Mouse (Mus musculus) hindbrain, embryonic 11.5 days (tissue): ENCODE results near the gene Lmo4. TPM values are rescaled to one million over a fixed set of nuclear protein-coding genes. Genes with fewer than 3 reads are reported as not detected.
A peak's percentile ranks its signal among the peaks of the same experiment; 100 is the strongest.

ENCODE experiments used
- ATAC-seq: fragments of 200-750 bp; cut with Nextera tagmentation; 2 replicates; pipeline ENCODE4 v1.8.0; 2017; ENCODE audit warnings: mild to moderate bottlenecking, moderate TSS enrichment, moderate library complexity; ENCODE audit not compliant: low FRiP score
- DNase-seq: peaks from one replicate; pipeline ENCODE4 v3.0.0-alpha.2; 2015; ENCODE audit warnings: low spot score
- H3K27ac ChIP-seq: fragments of 300-500 bp; sonication (generic); 2 replicates; pipeline ENCODE4 v1.5.1; 2014; ENCODE audit warnings: mild to moderate bottlenecking, low read depth, low read length
- H3K27me3 ChIP-seq: fragments of 300-500 bp; sonication (generic); 2 replicates; pipeline ENCODE4 v1.6.1; 2014; ENCODE audit warnings: mild to moderate bottlenecking, low read length, moderate library complexity, mixed read lengths; ENCODE audit not compliant: control insufficient read depth, insufficient read depth
- H3K36me3 ChIP-seq: fragments of 300-500 bp; sonication (generic); 2 replicates; pipeline ENCODE4 v1.6.1; 2014; ENCODE audit warnings: mild to moderate bottlenecking, low read length, moderate library complexity, mixed read lengths; ENCODE audit not compliant: control insufficient read depth, insufficient read depth
- H3K4me1 ChIP-seq: fragments of 300-500 bp; sonication (generic); replicated peaks from 2 replicates; pipeline ENCODE4 v1.6.1; 2014; ENCODE audit warnings: low read length, mixed read lengths; ENCODE audit not compliant: control insufficient read depth, insufficient read depth
- H3K4me2 ChIP-seq: fragments of 300-500 bp; sonication (generic); replicated peaks from 2 replicates; pipeline ENCODE4 v1.6.1; 2014; ENCODE audit warnings: mild to moderate bottlenecking, low read depth, low read length
- H3K4me3 ChIP-seq: fragments of 300-500 bp; sonication (generic); 2 replicates; pipeline ENCODE4 v1.5.1; 2014; ENCODE audit warnings: low read depth, low read length
- H3K9ac ChIP-seq: fragments of 300-500 bp; sonication (generic); 2 replicates; pipeline ENCODE4 v1.6.1; 2014; ENCODE audit warnings: low read depth, low read length
- H3K9me3 ChIP-seq: fragments of 300-500 bp; sonication (generic); 2 replicates; pipeline ENCODE4 v1.6.1; 2016; ENCODE audit warnings: low read length; ENCODE audit not compliant: control insufficient read depth
- WGBS: fragments of 180-500 bp; shearing (Covaris S2); extraction: QIAGEN DNeasy Blood & Tissue Kit; methylation state at CpG from one replicate; pipeline ENCODE4 v1.1.7; 2014; 5-methylcytosine and 5-hydroxymethylcytosine counted together
- polyA plus RNA-seq: library from polyadenylated mRNA; unstranded; fragments of >200 nt; fragmentation: Nextera tagmentation; extraction: Ambion mirVana; gene quantifications from 2 replicates; pipeline ENCODE4 v1.2.1, GENCODE M21; 2014

The Lmo4 gene
- polyA plus RNA-seq, 1 experiment from 2014 or later: 69.4 TPM

DNA sequence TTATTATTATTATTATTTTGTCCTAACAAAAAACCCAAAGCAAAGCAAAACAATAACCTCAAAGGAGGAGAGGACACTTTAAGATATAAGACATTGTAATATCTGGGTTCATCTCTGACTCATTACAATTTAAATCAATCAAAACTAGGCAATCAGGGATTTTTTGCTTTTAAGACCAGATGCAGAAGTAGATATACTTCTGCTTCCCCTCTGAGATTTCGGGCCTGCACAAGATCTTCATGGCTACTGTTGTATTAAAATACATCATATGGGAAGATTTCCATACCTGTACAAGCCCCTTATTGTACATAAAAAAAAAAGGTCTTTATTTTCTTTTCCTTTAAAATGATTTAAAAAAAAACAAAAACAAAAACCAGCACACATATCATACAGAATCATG, 1.9 kb upstream of the Lmo4 start:
- H3K4me3 ChIP-seq: no peak overlapping the region
- ATAC-seq (no peak), DNase-seq (no peak)
- no peaks in the 10 kb centered on the region for H3K9me3 ChIP-seq
- no peaks in the 10 kb centered on the region; the same call in 1 of the 2 replicates for H3K4me1 ChIP-seq
- no peaks in the 10 kb centered on the region for H3K27me3 ChIP-seq
- no peaks in the 10 kb centered on the region for H3K36me3 ChIP-seq
- H3K4me2 ChIP-seq: no peak overlapping the region
- no peak overlapping the region for H3K9ac ChIP-seq
- no peak overlapping the region for H3K27ac ChIP-seq
- WGBS: 95% methylated on average over 1 of the region's 1 CpGs

DNA sequence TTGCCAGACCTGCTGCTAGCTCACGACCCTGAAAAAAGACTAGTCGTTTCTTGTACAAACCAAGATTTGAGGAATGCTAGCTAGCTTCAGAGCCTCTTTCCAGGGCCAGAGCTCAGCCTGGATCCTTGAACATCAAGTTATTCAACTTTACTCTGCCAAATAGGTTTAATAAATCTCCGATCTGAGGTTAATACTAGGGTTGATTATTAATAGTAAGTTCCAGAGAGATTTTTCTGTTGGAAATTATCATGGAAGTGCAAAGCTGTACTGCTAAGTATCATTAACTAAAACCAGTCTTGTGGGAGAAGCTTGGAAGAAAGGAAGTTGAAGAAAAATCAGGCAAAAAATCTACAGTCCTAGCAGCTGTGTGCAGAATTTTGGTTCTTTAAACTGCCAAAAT, 1.2 kb upstream of the Lmo4 start:
- no peak for ATAC-seq
- Histone ChIP-seq H3K27ac (no peak overlapping the region), H3K4me2 (peak overlapping the region; percentile 94), H3K9me3 (no peaks in the 10 kb centered on the region), H3K27me3 (no peaks in the 10 kb centered on the region), H3K9ac (peak overlapping the region; percentile 95; the same call in 1 of the 2 replicates), H3K36me3 (no peaks in the 10 kb centered on the region), H3K4me3 (peak overlapping the region; percentile 89), H3K4me1 (no peaks in the 10 kb centered on the region; the same call in 1 of the 2 replicates)
- DNase-seq: no peak
- WGBS: 22% methylated on average over 3 of the region's 3 CpGs

DNA sequence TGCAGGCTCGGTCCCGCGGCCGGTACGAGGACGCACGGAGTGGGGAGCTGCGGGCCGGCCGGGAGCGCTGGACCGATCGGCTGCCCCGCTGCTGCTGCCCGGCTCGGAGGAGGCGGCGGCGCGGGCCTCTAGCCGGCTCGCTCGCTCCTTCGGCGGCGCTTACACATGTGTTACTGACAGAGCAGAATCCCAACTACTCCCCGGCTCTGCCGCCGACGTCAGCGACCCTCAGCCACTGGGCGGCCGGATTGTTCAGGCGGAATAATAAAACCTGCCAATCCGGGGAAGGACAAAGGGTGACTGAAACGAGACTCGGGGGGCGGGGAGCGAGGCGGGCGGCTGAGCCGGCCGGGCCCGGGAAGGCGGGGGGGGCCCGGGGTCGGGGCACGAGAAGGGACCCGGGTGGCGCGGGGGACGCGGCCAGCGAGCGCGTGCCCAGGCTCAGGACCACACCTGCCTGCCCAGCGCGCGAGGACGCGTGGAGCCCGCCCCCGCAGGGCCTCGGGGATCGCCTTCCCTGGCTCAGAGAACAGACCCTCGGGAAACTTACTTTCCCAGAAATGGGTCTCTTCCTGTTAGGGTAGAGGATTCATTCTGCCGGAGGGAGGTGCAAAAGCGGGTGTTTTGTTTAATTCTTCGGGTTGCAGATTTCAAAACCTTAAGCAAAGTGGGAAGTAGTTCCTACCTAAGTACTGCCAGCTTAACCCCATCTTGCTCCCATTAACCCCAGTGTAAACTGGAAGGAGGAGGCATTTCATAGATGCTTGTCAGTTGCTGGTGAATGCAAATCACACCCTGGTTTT, 532 bp upstream of the Lmo4 start:
- H3K4me3 ChIP-seq: peak overlapping the region; percentile 89
- DNase-seq (peak; percentile 93), ATAC-seq (peak; percentile 90)
- peaks cover 2% of the 10 kb centered on the region; the same call in 1 of the 2 replicates for H3K4me1 ChIP-seq
- peak overlapping the region; percentile 99 for H3K27ac ChIP-seq
- no peaks in the 10 kb centered on the region for H3K9me3 ChIP-seq
- no peaks in the 10 kb centered on the region for H3K36me3 ChIP-seq
- WGBS: 0% methylated on average over 42 of the region's 69 CpGs
- H3K9ac ChIP-seq: peak overlapping the region; percentile 95
- peaks cover 2% of the 10 kb centered on the region; the same call in 1 of the 2 replicates for H3K27me3 ChIP-seq
- H3K4me2 ChIP-seq: peak overlapping the region; percentile 94

DNA sequence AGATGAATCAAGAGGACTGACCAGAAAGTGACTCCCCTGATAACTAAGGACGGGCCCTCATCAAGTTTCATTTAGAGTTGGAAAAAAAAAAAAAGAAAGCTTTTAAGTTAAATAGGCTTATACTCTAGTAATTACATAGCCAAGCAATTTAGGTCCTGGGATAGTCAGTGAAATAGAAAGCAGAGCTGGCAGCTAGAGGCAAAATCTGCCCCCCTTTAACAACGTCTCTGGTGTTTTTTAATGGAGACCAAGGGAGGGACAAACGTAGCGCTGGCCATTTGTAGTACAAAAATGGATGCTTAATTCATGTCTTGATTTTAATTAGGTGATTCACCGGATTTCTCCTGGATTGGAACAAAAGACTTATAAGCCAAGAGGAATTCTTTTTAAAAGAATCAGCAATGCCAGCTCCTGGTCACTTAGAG, 1.0 kb downstream of the Lmo4 start:
- DNase-seq: peak; percentile 46
- Histone ChIP-seq H3K36me3 (no peaks in the 10 kb centered on the region), H3K4me2 (peak overlapping the region; percentile 94), H3K9ac (peak overlapping the region; percentile 95), H3K4me1 (peaks cover 2% of the 10 kb centered on the region; the same call in 1 of the 2 replicates), H3K4me3 (peak overlapping the region; percentile 89), H3K27ac (peak overlapping the region; percentile 99), H3K27me3 (peaks cover 2% of the 10 kb centered on the region; the same call in 1 of the 2 replicates), H3K9me3 (no peaks in the 10 kb centered on the region)
- ATAC-seq: no peak
- WGBS: 0% methylated on average over 5 of the region's 5 CpGs

DNA sequence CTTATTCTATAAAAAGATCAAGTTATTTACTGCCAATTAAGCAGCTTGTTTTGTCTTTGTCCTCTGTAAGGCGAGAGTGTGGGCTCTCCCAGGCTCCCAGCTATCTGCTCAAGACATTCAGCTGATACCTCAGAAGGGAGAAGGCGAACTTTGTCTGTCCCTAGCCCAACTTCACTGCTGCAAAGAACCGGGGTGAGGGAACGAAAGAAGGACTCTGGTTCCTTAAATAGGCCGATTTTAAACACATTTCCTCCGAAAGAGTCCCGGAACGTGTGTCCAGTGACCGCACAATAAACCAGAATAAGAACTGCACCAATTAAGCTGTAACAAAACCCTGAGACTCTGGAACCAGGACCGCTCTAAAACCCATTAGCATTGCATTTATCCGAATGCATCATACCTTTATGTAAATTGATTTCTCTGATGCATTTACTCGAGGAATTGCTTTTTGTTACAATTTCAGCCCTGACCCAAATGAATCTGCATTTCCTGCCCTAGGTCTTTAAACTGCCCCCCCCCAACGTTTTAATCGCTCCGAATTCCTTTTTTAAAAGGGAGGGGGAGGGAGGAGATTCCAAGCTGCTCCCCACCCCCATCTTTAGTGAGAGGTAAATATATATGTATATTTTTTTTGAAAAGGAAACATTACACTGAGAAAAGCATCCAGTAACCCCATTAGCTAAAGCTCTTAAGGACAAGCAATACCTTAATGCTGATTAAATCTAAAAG, 1.6 kb downstream of the Lmo4 start:
- ATAC-seq: no peak
- peak overlapping the region; percentile 49 for H3K27ac ChIP-seq

DNA sequence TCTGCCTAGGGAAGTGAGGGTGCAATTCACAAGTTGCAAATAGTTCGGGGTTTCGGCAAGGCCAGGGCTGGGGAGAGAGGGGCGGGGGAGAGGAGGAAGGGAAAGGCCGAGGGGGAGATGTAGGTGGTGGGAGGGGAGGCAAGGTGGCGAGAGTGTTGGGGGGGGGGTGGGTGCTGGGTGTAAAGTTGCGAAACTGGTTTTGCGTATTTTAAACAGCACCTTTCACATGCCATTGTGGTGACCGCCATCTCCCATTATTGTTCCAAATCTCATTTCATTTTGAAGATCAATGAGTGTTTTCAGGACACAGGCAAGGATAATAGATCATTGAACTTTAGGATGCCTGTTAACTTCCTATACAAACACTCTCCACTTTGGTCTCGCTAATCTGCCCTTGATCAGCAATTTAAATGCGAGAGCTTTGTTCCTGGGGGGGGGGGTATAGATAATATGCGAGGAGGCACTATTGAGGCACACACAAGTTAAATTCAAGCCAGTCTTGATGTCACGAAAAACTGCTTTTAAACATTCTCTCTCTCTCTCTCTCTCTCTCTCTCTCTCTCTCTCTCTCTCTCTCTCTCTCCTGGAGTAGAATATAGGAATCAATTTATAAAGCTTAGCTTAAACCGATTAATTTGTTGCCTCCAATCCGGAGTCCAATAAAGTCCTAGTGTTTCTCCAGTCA, 2.3 kb downstream of the Lmo4 start:
- Histone ChIP-seq H3K4me3 (peak overlapping the region; percentile 89), H3K27me3 (peaks cover 2% of the 10 kb centered on the region; the same call in 1 of the 2 replicates), H3K9ac (peak overlapping the region; percentile 95), H3K27ac (peak overlapping the region; percentile 70), H3K9me3 (no peaks in the 10 kb centered on the region), H3K4me2 (peak overlapping the region; percentile 94), H3K36me3 (no peaks in the 10 kb centered on the region), H3K4me1 (peaks cover 2% of the 10 kb centered on the region; the same call in 1 of the 2 replicates)
- DNase-seq (no peak), ATAC-seq (no peak)
- 0% methylated on average over 14 of the region's 14 CpGs for WGBS

More for the DNA sequence above, 1.6 kb downstream of the Lmo4 start:
- Histone ChIP-seq H3K4me1 (peaks cover 2% of the 10 kb centered on the region; the same call in 1 of the 2 replicates), H3K9ac (peak overlapping the region; percentile 95), H3K36me3 (no peaks in the 10 kb centered on the region), H3K4me2 (peak overlapping the region; percentile 94), H3K4me3 (peak overlapping the region; percentile 89), H3K9me3 (no peaks in the 10 kb centered on the region), H3K27me3 (peaks cover 2% of the 10 kb centered on the region; the same call in 1 of the 2 replicates)
- WGBS: 0% methylated on average over 15 of the region's 15 CpGs
- DNase-seq: peak; percentile 67

DNA sequence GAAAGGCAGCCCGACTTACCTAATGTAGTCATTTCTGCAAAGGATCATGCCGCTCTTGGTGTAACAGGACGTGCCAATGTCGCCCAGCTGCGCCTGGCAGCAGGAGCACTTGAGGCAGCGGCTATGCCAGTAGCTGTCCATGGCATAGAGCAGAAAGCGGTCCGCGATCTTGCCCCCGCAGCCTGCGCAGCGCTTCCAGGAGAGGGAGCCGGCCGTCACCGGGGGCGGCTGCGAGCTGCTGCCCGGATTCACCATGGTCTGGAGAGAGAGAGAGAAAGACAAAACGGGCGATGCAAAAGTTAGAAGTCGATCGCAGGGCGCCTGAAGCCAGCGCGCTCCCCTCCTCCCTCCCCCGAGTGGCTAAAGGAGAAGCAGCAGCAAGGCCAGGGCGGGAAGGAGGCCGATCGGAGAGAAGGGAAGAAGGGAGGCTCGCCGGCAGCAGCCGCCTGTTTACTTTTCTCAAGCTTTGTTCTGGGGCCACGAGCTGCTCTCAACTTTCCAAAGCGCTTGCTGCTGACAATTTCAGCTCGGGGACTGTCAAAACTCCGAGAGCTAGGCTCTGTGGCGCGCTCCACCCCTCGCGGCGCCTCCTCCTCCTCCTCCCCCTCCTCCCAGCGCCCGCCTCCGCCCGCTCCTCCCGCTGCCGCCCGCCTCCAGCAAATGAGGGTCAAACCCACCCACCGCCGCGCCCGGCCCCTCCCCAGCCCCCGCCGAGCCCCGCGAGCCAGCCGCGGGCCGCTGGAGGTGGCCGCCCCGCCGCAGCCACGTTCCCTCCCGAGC, 3.0 kb downstream of the Lmo4 start:
- Histone ChIP-seq H3K36me3 (no peaks in the 10 kb centered on the region), H3K4me2 (peak overlapping the region; percentile 94), H3K9ac (peak overlapping the region; percentile 60), H3K4me1 (peaks cover 2% of the 10 kb centered on the region; the same call in 1 of the 2 replicates), H3K9me3 (no peaks in the 10 kb centered on the region), H3K4me3 (peak overlapping the region; percentile 89), H3K27me3 (peaks cover 2% of the 10 kb centered on the region; the same call in 1 of the 2 replicates), H3K27ac (peak overlapping the region; percentile 70)
- ATAC-seq: peak; percentile 29
- peak; percentile 83 for DNase-seq
- WGBS: 1% methylated on average over 41 of the region's 64 CpGs
